Mouse (Mus musculus): ENCODE measurements at regions not wholly inside any gene's neighbourhood (a gene's known extent, or its start where the extent isn't known, plus 50 kb on each side); places are given as distances from the start of the nearest gene placed in this dataset.
A peak's percentile ranks its signal among the peaks of the same experiment; 100 is the strongest.

DNA sequence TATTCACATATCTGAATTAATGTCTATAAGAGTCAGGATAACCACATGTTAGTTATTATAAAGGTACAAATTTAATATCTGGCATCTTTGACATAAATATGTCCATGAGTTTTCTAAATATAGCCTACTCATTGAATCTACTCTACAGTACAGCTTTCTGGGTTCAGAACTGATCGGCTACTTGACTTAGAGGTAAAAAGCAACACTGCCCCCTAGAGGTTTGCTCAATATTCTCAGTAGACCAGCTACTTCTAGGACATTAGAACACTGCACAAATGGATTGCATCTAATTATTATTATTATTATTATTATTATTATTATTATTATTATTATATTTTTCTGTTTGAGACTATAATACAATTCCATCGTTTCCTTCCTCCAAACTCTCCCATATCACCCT is 418.8 kb upstream of the Tpm3-rs7 start:
- DNase-seq: peak; percentile 3 to 12
- intact Hi-C loops (cut with DNase I): loop anchor here (10.0 kb wide), 1 partner anchor 1741 kb away; no protein-coding TSS in a partner anchor

DNA sequence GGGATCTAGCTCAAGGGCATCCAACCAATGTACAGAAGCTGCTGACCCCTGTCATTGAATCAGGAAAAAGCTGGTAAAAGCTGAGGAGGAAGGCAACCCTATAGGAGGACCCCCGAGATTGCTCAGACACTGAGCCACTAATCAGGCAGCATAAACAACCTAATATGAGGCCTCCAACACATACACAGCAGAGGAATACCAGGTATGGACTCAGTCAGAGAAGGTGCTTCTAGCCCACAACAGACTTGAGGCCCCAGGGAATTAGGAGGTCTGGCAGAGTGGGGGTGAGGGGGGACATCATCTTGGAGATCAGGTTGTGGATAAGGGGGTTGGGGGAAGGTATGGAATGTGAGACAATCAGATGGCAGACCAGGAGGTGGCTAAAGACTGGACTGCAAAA is 413.2 kb upstream of the Tpm3-rs7 start:
- intact Hi-C loops (cut with DNase I): no loop called here
- no peak for DNase-seq

DNA sequence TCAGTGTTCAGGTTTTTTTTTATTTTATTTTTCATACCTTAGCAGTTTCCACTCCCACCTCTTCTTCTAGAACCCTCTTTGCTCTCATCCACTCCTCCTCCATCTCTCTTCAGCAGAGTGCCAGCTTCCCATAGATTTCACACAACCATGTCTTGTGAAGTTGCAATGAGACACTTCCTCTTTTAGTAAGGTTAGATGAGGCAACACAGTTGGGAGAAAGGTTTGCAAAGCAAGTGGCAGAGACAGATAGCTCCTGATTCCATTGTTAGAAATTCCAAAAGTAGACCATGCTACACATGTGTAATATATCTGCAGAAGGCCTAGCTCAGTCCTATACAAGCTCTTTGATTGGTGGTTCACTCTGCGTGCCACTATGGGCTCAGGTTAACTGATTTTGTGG is 397.3 kb upstream of the Tpm3-rs7 start:
- DNase-seq: no peak
- intact Hi-C loops (cut with DNase I): no loop called here

Measured in heart, postnatal 10 days (tissue).